Mouse (Mus musculus): ENCODE results near the gene Gm20517. TPM values are rescaled to one million over a fixed set of nuclear protein-coding genes. Genes with fewer than 3 reads are reported as not detected.
"Not testable (repeated sequence)": the region's sequence is repeated elsewhere in the genome, so short reads cannot be mapped to it uniquely, and the experiment has no call there.

Gm20517 gene
- total and polyA plus RNA-seq, 2 experiments: 0.31 to 1.9 TPM

- no peak overlapping the region for H3K27ac ChIP-seq (replicated peaks; ENCODE audit: insufficient read depth, low read depth, low read length)
- peaks cover 8% of the 10 kb centered on the region for H3K4me1 ChIP-seq (ENCODE audit: control insufficient read depth, insufficient read depth, low read length)
- no peak overlapping the region for H3K4me3 ChIP-seq (ENCODE audit: insufficient read depth, low read depth, low read length)
- TF ChIP-seq POLR2A (IDR thresholded peaks at IDR 0.05; ENCODE audit: extremely low read depth, insufficient read depth, low read length): no peak
- no peak for TF ChIP-seq CTCF (IDR thresholded peaks at IDR 0.05; ENCODE audit: low read depth, low read length)
- H3K36me3 ChIP-seq (ENCODE audit: control insufficient read depth, insufficient read depth, low read length): peaks cover 24% of the 10 kb centered on the region
- H3K27me3 ChIP-seq (ENCODE audit: control insufficient read depth, insufficient read depth, low read length): no peaks in the 10 kb centered on the region
- no peak for DNase-seq (ENCODE audit: extremely low read depth, low read depth, low spot score)
- H3K9ac ChIP-seq (ENCODE audit: low read depth, low read length): no peak overlapping the region
- WGBS: 95% methylated on average over 8 of the region's 8 CpGs
- H3K79me2 ChIP-seq (ENCODE audit: control insufficient read depth, insufficient read depth, low read length): peaks cover 47% of the 10 kb centered on the region
Observed at GRCm38 (mm10) chr17:47616119-47616518, 4.7 kb downstream of the Gm20517 start.

GRCm38 (mm10) chr17:47616652-47617051 lies 5.3 kb downstream of the Gm20517 start:
- H3K27me3 ChIP-seq (ENCODE audit: control insufficient read depth, insufficient read depth, low read length): no peaks in the 10 kb centered on the region
- H3K4me3 ChIP-seq (ENCODE audit: insufficient read depth, low read depth, low read length): no peak overlapping the region
- no peak for TF ChIP-seq CTCF (IDR thresholded peaks at IDR 0.05; ENCODE audit: low read depth, low read length)
- no peak for TF ChIP-seq POLR2A (IDR thresholded peaks at IDR 0.05; ENCODE audit: extremely low read depth, insufficient read depth, low read length)
- peaks cover 45% of the 10 kb centered on the region for H3K79me2 ChIP-seq (ENCODE audit: control insufficient read depth, insufficient read depth, low read length)
- WGBS: 91% methylated on average over 4 of the region's 4 CpGs
- H3K36me3 ChIP-seq (ENCODE audit: control insufficient read depth, insufficient read depth, low read length): peaks cover 24% of the 10 kb centered on the region
- no peak overlapping the region for H3K9ac ChIP-seq (ENCODE audit: low read depth, low read length)
- no peak for DNase-seq (ENCODE audit: extremely low read depth, low read depth, low spot score)
- H3K4me1 ChIP-seq (ENCODE audit: control insufficient read depth, insufficient read depth, low read length): peaks cover 8% of the 10 kb centered on the region
- H3K27ac ChIP-seq (replicated peaks; ENCODE audit: insufficient read depth, low read depth, low read length): no peak overlapping the region

- Histone ChIP-seq H3K36me3 (ENCODE audit: control insufficient read depth, insufficient read depth, low read length) (peaks cover 24% of the 10 kb centered on the region), H3K27ac (replicated peaks; ENCODE audit: insufficient read depth, low read depth, low read length) (no peak overlapping the region), H3K4me1 (ENCODE audit: control insufficient read depth, insufficient read depth, low read length) (peaks cover 3% of the 10 kb centered on the region), H3K4me3 (ENCODE audit: insufficient read depth, low read depth, low read length) (no peak overlapping the region), H3K27me3 (ENCODE audit: control insufficient read depth, insufficient read depth, low read length) (no peaks in the 10 kb centered on the region), H3K79me2 (ENCODE audit: control insufficient read depth, insufficient read depth, low read length) (peaks cover 34% of the 10 kb centered on the region; the same call in 1 of the 2 replicates), H3K9ac (ENCODE audit: low read depth, low read length) (no peak overlapping the region)
- 93% methylated on average over 9 of the region's 9 CpGs for WGBS
- TF ChIP-seq POLR2A (IDR thresholded peaks at IDR 0.05; ENCODE audit: extremely low read depth, insufficient read depth, low read length) (no peak), CTCF (IDR thresholded peaks at IDR 0.05; ENCODE audit: low read depth, low read length) (no peak)
- DNase-seq (ENCODE audit: extremely low read depth, low read depth, low spot score): no peak
Observed at GRCm38 (mm10) chr17:47617605-47618307, 6.4 kb downstream of the Gm20517 start.

- no peak overlapping the region for H3K27ac ChIP-seq (replicated peaks; ENCODE audit: insufficient read depth, low read depth, low read length)
- peaks cover 34% of the 10 kb centered on the region for H3K36me3 ChIP-seq (ENCODE audit: control insufficient read depth, insufficient read depth, low read length)
- no peak overlapping the region for H3K9ac ChIP-seq (ENCODE audit: low read depth, low read length)
Observed at GRCm38 (mm10) chr17:47618556-47619311, 7.3 kb downstream of the Gm20517 start.

GRCm38 (mm10) chr17:47622912-47623554 lies 11.6 kb downstream of the Gm20517 start:
- H3K4me1 ChIP-seq (ENCODE audit: control insufficient read depth, insufficient read depth, low read length): peaks cover 4% of the 10 kb centered on the region
- 97% methylated on average over 14 of the region's 14 CpGs for WGBS
- no peaks in the 10 kb centered on the region for H3K27me3 ChIP-seq (ENCODE audit: control insufficient read depth, insufficient read depth, low read length)
- no peak overlapping the region for H3K4me3 ChIP-seq (ENCODE audit: insufficient read depth, low read depth, low read length)
- H3K9ac ChIP-seq (ENCODE audit: low read depth, low read length): no peak overlapping the region
- H3K79me2 ChIP-seq (ENCODE audit: control insufficient read depth, insufficient read depth, low read length): 0 out of 2 replicates have a peak, but pooled peaks cover 10% of the 10 kb centered on the region
- peaks cover 27% of the 10 kb centered on the region for H3K36me3 ChIP-seq (ENCODE audit: control insufficient read depth, insufficient read depth, low read length)
- H3K27ac ChIP-seq (replicated peaks; ENCODE audit: insufficient read depth, low read depth, low read length): no peak overlapping the region
- DNase-seq (ENCODE audit: extremely low read depth, low read depth, low spot score): no peak
- no peak for TF ChIP-seq POLR2A (IDR thresholded peaks at IDR 0.05; ENCODE audit: extremely low read depth, insufficient read depth, low read length)
- no peak for TF ChIP-seq CTCF (IDR thresholded peaks at IDR 0.05; ENCODE audit: low read depth, low read length)

More at GRCm38 (mm10) chr17:47618556-47619311, 7.3 kb downstream of the Gm20517 start:
- no peaks in the 10 kb centered on the region for H3K4me1 ChIP-seq (ENCODE audit: control insufficient read depth, insufficient read depth, low read length)
- no peaks in the 10 kb centered on the region for H3K27me3 ChIP-seq (ENCODE audit: control insufficient read depth, insufficient read depth, low read length)
- TF ChIP-seq POLR2A (IDR thresholded peaks at IDR 0.05; ENCODE audit: extremely low read depth, insufficient read depth, low read length) (no peak), CTCF (IDR thresholded peaks at IDR 0.05; ENCODE audit: low read depth, low read length) (no peak)
- peaks cover 29% of the 10 kb centered on the region; the same call in 1 of the 2 replicates for H3K79me2 ChIP-seq (ENCODE audit: control insufficient read depth, insufficient read depth, low read length)
- no peak overlapping the region for H3K4me3 ChIP-seq (ENCODE audit: insufficient read depth, low read depth, low read length)
- no peak for DNase-seq (ENCODE audit: extremely low read depth, low read depth, low spot score)
- 89% methylated on average over 13 of the region's 13 CpGs for WGBS

- peaks cover 23% of the 10 kb centered on the region for H3K36me3 ChIP-seq (ENCODE audit: control insufficient read depth, insufficient read depth, low read length)
Observed at GRCm38 (mm10) chr17:47624572-47624971, 13.2 kb downstream of the Gm20517 start.

More at GRCm38 (mm10) chr17:47624572-47624971, 13.2 kb downstream of the Gm20517 start:
- H3K79me2 ChIP-seq (ENCODE audit: control insufficient read depth, insufficient read depth, low read length); H3K27me3 ChIP-seq (ENCODE audit: control insufficient read depth, insufficient read depth, low read length); H3K9ac ChIP-seq (ENCODE audit: low read depth, low read length); H3K4me3 ChIP-seq (ENCODE audit: insufficient read depth, low read depth, low read length); H3K27ac ChIP-seq (replicated peaks; ENCODE audit: insufficient read depth, low read depth, low read length); H3K4me1 ChIP-seq (ENCODE audit: control insufficient read depth, insufficient read depth, low read length); DNase-seq (ENCODE audit: extremely low read depth, low read depth, low spot score): not testable (repeated sequence)
- 95% methylated on average over 4 of the region's 5 CpGs for WGBS

Data from liver, adult 2 months (tissue).